22 mouse cellular contexts compared by ENCODE assay signal in the genomic region with DNA sequence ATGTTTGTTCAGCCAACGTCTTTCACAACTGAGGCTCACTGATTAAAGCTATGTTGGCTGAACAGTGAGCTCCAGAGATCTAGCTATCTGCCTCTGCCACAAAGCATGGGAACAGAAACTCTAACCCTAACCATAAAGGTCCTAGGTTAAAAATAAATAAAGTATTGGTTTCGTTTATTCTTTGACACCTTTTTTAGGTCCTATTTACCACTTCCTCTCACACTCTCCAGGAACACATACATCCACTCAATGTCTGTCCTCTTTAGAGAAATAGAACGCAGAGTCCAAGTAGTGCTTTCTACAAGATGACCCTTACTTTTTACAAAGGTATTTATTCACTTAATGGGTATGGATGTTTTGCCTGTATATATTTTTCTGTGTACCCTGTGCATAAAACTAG.
"Had no signal": no experiment of that assay in that cellular context is flagged by ENCODE, and none has a peak within 500 bp of the region (broad histone marks: within the 10 kb centered on the region; RNA-seq: fewer than 3 reads in every experiment).

No protein-coding gene starts in this region.

- H3K27ac ChIP-seq: liver, embryonic 14.5 days; midbrain, embryonic 10.5 days; midbrain, embryonic 12.5 days; neural tube, embryonic 13.5 days; neural tube, embryonic 15.5 days; stomach, embryonic 15.5 days; stomach, postnatal 0 days had no signal

- H3K27me3 ChIP-seq: midbrain, embryonic 12.5 days; neural tube, embryonic 13.5 days; neural tube, embryonic 15.5 days; stomach, embryonic 15.5 days had no signal

- DNase-seq: lung, adult 18-20 months; lung, embryonic 14.5 days; lung, postnatal 10 days; lung, postnatal 4 days; midbrain, embryonic 14.5 days; retina, postnatal 1 day; right cerebral cortex, adult 18-20 months; right cerebral cortex, postnatal 25 days; right cerebral cortex, postnatal 4 days; spleen, adult 18-20 months; thymus, adult 2 months; thymus, postnatal 25 days; thymus, postnatal 4 days had no signal

- ATAC-seq: midbrain, embryonic 16.5 days had no signal

- H3K4me3 ChIP-seq: midbrain, embryonic 10.5 days; midbrain, embryonic 12.5 days; myocyte; neural tube, embryonic 13.5 days; neural tube, embryonic 15.5 days; stomach, embryonic 15.5 days had no signal
